Mouse (Mus musculus) small intestine, adult 2 months (tissue): ENCODE measurements around the gene Abi2.

Experiments
- CTCF ChIP-seq: fragments of 200-500 bp; IDR thresholded peaks from 2 replicates; pipeline ENCODE4 v1.5.1; 2012; ENCODE audit warnings: low read depth, mild to moderate bottlenecking, control low read depth, inconsistent platforms, low read length, moderate library complexity, mixed read lengths; ENCODE audit not compliant: insufficient replicate concordance, insufficient read length; ENCODE audit errors: extremely low read depth
- POLR2A ChIP-seq: fragments of 200-500 bp; IDR thresholded peaks from 2 replicates; pipeline ENCODE4 v1.6.1; 2012; ENCODE audit warnings: low read depth, mild to moderate bottlenecking, control low read depth, inconsistent platforms, low read length, moderate library complexity

DNA sequence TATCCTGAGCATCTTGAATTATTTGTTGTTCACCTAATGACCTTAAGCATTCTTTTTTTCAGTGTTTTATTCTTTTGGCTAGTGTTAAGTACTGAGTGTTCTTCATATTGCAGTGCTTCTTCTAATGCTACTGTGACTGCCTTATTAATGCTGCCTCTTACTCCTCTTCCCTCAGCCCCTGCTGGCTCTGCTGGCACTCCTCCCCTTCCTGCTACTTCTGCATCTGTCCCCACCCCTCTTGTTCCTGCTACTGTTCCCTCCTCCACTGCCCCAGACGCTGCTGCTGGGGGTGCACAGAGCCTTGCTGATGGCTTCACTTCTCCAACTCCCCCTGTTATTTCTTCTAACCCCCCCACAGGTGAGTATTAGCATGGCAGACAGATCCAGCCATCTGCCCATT, 40.5 kb downstream of the Abi2 start:
- TF ChIP-seq POLR2A (no peak), CTCF (no peak)
